Mouse (Mus musculus): ENCODE measurements at regions not wholly inside any gene's neighbourhood (a gene's known extent, or its start where the extent isn't known, plus 50 kb on each side); places are given as distances from the start of the nearest gene placed in this dataset.

GRCm38 (mm10) chr9:30021981-30022380, 59.0 kb upstream of the Ntm start:
- DNase-seq (ENCODE audit: extremely low spot score, low read depth, low spot score), result no peak

- peak; percentile 42 for DNase-seq (ENCODE audit: extremely low spot score, low read depth, low spot score)
Observed at GRCm38 (mm10) chr9:30025275-30025674, 62.3 kb upstream of the Ntm start.

DNA sequence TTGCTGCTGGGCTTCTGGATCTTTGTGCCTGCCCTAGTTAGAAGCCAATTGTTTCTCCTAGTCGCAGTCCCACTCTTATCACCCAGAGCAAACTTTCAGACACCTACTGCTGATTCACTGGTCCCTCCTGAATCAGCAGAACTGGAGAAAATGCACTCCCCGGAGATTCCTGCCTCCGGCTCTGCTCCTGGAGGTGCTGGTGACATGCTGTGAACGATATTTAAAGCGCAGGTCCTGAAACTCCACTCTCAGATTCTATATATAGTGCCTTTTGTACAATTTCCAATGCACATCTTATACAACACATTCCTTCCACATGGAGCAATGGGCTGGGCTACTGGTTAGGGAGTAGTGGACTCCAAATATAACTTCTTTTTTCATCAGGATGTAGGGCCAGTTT, 64.0 kb upstream of the Ntm start:
- DNase-seq (ENCODE audit: extremely low spot score, low read depth, low spot score), result no peak

GRCm38 (mm10) chr9:30040396-30040795, 77.5 kb upstream of the Ntm start:
- no peak for DNase-seq (ENCODE audit: extremely low spot score, low read depth, low spot score)

DNA sequence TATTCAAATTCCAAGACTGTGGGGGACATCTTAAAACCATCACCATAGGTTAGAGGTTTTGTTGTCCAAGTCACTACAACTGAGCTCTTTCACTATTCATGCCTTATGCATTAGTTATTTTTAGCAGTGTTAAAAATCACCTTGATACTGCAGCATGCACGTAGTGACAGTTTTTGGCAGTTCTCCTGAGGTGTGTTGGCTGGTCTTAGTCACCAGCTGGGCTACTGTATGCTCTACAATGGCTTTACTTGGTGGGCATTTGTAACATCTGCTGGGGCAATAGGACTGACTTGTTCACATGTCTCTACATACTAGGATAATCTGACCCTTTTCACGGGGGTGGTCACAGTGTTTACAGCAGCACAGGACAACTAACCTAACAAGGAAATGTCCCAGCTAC, 101.6 kb upstream of the Ntm start:
- no peak for DNase-seq (ENCODE audit: extremely low spot score, low read depth, low spot score)

DNA sequence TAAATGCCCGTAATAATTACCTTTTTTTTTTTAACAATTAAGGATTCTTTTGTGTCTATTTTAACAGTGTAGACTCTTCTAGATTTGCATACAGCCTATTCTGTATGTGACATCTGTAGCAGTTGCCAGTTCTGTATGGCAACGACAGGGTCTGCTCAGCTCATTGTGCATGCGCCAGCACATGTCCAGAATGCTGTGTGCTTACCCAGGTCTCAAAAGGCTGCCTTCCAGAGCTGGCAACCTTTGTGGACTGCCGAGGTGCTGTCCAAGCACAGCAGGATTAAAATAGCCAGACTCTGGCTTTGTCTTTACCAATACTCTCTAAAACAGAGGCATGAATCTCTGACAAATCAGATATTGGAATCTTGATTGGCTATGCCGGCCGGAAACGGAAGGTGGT, 105.0 kb upstream of the Ntm start:
- no peak for DNase-seq (ENCODE audit: extremely low spot score, low read depth, low spot score)

DNA sequence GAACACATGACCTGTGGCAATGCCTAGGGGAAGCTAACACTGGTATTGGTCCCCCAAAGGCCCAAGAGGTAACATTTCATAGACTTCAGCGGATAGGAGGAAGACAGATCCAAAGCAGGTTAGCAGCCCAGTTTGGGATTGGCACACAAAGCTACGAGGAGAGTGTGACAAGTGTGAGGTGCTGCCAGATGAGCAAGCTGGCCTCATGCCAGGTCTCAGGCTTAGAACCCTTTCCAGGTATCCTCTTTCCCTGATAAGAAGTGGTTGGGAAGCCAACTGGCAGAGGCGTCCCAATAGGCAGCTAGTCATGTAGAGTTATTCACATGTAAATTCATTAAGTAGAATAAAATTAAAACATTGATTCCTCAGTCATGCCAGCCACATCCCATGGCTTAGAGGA, 112.3 kb upstream of the Ntm start:
- DNase-seq (ENCODE audit: extremely low spot score, low read depth, low spot score), result no peak

DNA sequence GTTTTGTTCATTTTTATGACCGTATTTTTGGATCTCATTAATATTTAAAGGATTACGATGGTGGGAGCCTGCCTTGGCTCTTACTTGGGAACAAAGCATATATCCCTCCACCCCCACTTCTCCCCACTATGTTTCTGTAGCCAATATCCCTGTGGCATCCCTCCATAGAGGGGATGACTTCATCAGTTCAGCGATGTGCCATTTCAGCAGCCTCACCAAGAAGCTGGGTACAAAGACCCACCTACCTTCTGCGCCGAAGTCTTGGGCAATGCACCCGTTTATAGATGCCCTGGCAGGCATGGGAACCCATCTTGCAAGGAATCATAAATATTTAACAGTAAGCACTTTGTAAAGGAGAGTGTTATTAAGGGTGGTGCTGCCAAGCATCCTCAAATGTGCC, 113.1 kb upstream of the Ntm start:
- no peak for DNase-seq (ENCODE audit: extremely low spot score, low read depth, low spot score)

DNA sequence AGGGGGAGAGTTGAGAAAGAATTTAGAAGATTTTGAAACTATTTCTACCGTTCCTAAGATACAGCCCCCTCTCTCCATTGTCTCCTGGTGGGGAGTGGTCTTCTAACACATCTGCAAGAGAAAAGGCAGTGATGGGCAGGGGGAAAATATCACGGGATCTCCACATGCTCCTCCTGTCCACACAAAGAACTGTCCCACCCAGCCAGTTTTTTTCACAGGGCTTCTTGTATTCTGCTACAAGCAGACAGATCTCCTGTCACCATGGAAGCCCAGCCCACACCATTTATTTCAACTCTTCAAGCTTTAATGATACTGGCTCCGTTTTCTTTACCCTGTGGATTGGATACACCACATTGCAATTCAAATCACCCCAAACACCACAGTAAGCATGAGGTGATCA, 113.5 kb upstream of the Ntm start:
- DNase-seq (ENCODE audit: extremely low spot score, low read depth, low spot score), result no peak

- DNase-seq (ENCODE audit: extremely low spot score, low read depth, low spot score), result no peak
Observed at GRCm38 (mm10) chr9:30101942-30102341, 139.0 kb upstream of the Ntm start.

DNA sequence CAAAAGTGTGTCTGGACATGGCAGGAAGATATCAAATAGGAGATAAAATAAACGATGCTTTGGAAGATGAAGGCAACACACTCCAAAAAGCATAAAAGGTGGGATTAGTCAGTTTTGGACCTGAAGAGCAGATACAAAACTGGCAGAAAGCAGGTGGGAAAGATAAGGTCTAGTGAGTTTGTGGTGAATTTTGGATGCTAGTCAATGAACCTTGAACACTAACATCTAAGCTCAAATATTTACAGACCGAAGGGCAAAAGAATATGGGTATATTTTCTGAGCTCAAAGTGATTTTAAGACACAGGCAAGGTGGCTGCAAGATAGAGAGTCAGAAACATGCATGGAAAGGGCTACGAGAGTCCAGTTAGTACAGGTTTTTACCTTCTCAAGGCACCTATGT, 159.4 kb upstream of the Ntm start:
- DNase-seq (ENCODE audit: extremely low spot score, low read depth, low spot score), result no peak

GRCm38 (mm10) chr9:30129151-30129550, 166.2 kb upstream of the Ntm start:
- DNase-seq (ENCODE audit: extremely low spot score, low read depth, low spot score), result no peak

DNA sequence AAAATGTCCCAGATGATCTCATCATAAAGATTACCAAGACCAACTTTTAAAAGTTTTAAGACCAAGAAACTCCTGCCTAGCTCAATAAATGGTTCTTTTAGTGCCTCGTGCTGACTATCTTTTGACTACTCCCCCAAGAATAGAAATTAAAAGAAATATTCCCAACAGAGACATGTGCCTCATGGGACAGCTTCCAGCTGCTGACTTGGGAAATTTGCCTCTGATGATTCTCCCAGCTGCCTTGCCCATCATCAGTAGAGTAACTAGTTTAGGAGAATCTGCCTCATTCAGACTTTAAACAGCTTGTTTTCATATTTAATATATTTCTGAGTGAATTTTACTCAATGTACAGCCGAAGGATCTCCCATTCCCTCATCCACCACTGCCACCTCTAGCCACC, 168.7 kb upstream of the Ntm start:
- DNase-seq (ENCODE audit: extremely low spot score, low read depth, low spot score), result no peak

DNA sequence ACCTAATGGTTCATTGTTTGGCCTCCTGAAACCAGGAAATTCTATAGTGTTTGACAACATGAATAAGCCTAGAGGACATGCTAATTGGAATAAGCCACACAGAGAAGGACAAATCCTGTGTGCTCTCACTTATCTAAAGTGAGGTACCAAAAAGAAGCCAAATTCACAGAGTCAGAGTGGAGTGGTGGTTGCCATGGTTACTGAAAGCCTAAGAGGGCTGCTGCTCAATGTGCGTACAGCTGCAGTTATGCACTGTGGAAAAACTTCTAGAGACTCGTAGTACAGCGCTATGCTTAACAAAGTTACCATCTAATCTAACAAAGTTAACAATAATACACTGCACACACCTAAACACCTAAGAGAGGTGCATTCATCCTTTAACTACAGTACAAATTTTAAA, 171.4 kb upstream of the Ntm start:
- DNase-seq (ENCODE audit: extremely low spot score, low read depth, low spot score), result no peak

DNA sequence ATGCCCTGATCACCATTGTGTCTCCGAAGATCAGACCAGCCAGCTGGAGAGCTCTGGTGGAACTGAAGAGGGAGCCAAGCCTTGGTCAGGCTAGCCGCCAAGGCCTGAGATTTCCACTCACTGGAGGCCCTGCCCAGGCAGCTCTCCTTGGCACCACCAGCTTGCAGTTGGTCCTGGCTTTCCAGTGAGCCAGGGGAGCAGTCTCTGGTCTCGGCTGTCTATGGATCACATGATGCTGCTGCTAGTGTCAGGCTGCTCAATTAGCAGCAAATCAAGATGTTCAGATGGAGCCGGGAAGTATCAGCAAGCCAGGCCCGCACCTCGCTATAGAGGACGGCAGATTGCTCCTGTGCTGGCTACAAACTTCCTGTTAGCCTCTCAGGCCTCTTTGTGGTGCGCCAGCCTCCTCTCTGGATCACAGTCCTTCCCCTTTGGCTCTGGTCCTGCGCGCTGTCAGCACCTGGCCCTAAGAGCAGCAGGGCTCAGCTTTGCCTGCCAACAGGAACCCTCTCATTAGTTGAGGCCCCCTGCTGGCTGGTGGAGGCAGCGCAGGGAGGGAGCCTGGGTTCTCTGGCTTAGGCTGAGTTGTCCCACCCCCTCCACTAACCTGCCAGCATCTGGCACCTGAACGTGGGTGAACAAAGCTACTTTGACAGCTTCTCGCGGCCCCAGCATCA, 174.8 kb upstream of the Ntm start:
- DNase-seq (ENCODE audit: extremely low spot score, low read depth, low spot score), result no peak

GRCm38 (mm10) chr9:30140188-30140587, 177.2 kb upstream of the Ntm start:
- DNase-seq (ENCODE audit: extremely low spot score, low read depth, low spot score), result no peak

DNA sequence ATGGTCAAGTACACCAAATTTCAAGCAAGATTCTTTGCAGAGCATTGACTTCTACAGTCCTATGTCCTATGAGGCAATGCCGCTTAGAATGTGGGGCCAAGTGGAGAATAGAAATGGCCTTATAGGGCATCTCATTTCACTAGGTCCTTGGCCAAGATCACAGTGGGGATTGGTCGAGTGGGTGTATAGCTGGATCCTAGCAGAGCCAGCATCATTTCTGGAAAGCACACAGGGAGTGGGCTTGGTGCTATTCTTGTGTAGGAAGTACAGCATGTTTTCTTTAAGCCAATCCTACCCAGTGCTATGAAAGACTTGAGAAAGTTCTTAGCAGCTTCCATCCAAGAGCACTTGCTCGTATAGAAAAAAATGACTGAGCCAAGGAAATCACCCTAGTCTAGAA, 178.2 kb upstream of the Ntm start:
- no peak for DNase-seq (ENCODE audit: extremely low spot score, low read depth, low spot score)

DNA sequence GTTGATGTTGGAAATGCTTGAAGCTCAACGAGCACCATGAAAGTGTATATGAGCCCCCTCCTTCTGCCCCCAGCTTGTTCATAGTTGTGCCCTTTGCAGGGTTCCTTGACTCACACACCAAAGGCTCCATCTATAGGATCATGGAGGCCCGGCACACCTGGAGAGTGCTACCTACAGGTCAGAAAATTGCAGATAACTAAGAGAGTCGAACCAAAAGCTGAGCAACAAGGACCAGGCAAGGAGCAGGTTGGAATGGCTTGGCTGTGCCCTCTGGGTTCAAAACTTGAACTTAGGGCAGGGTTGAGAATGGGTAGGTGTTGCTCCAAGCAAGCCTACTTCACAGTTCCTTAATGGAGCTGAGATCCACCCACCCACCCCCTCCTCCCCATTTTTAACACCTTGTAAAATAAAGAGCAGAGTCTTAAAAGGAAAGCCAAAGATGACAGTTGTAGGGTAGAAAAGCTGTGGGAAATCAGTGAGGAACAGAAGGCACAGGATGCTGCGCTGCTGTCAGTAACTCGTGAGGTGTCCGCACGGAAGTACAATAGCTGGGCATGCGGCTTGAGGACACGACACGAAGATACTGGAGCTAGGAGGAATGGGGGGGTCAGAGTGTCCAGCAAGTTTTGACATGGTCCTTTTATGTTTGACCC, 180.0 kb upstream of the Ntm start:
- no peak for DNase-seq (ENCODE audit: extremely low spot score, low read depth, low spot score)

GRCm38 (mm10) chr9:30149481-30150468, 186.8 kb upstream of the Ntm start:
- no peak for DNase-seq (ENCODE audit: extremely low spot score, low read depth, low spot score)

GRCm38 (mm10) chr9:30151173-30151572, 188.2 kb upstream of the Ntm start:
- DNase-seq (ENCODE audit: extremely low spot score, low read depth, low spot score), result no peak

DNA sequence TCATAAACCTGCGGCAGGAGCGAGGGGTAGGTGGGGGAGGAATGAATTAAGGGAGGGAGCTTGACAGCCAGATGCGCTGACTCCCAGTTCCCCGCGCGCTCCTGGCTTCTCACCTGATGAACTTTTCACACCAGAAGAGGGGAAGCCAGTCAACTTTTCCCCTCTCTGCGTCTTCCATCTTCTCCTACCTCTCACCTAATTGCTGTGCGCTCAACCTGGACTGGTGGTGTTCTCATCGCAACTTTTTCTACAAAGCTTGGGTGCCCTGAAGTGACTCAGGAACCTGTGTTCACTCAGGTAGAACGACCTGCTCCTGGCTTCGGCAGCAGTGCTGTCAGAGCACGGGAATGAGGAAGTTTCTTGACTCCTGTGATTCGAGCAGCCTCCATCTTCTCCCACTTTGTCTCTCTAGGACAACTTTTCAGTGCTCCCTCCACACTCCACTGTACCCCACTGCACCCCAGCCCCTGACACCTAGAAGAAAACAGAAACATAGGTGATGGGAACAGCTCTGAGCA, 203.4 kb upstream of the Ntm start:
- DNase-seq (ENCODE audit: extremely low spot score, low read depth, low spot score), result no peak

DNA sequence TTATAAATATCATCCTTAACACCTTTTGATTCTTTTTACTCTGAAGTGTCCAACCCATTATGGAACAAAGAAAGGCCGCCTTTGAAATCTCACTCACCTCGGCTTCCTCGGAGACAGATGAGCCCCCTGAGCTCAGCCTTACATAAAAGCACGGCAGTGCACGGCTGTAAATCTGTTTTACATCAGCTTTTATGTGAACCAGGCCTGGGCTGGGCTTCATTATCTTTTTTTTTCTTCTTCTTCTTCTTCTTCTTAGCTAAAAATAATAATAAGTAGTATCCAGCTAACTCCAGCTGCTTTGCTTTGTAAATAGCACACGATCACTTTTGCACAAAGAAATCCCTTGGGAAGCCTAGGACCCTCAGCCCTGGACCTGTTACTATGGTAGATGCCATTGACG, 204.3 kb upstream of the Ntm start:
- DNase-seq (ENCODE audit: extremely low spot score, low read depth, low spot score), result no peak

All from hindlimb bud, embryonic 11.5 days (tissue).